Mouse (Mus musculus) hindbrain, postnatal 0 days (tissue): ENCODE results near the gene Dlg1. TPM values are rescaled to one million over a fixed set of nuclear protein-coding genes. Genes with fewer than 3 reads are reported as not detected.
"Not testable (repeated sequence)": the region's sequence is repeated elsewhere in the genome, so short reads cannot be mapped to it uniquely, and the experiment has no call there.

Experiments
- ATAC-seq: fragments of 200-750 bp; cut with Nextera tagmentation; 2 replicates; pipeline ENCODE4 v1.8.0; 2017; ENCODE audit warnings: mild to moderate bottlenecking, moderate TSS enrichment, moderate library complexity
- DNase-seq: peaks from one replicate; pipeline ENCODE4 v3.0.0-alpha.2; 2015; ENCODE audit warnings: low spot score
- H3K27ac ChIP-seq: fragments of 300-500 bp; sonication (generic); 2 replicates; pipeline ENCODE4 v1.5.1; 2014; ENCODE audit warnings: mild to moderate bottlenecking
- H3K27me3 ChIP-seq: fragments of 300-500 bp; sonication (generic); 2 replicates; pipeline ENCODE4 v1.6.1; 2014; ENCODE audit warnings: low read length, mixed read lengths; ENCODE audit not compliant: insufficient read depth
- H3K36me3 ChIP-seq: fragments of 300-500 bp; sonication (generic); 2 replicates; pipeline ENCODE4 v1.6.1; 2014; ENCODE audit warnings: low read length, mixed read lengths; ENCODE audit not compliant: insufficient read depth
- H3K4me1 ChIP-seq: fragments of 300-500 bp; sonication (generic); 2 replicates; pipeline ENCODE4 v1.6.1; 2014; ENCODE audit warnings: antibody characterized with exemption, low read length, mixed read lengths; ENCODE audit not compliant: insufficient read depth
- H3K4me2 ChIP-seq: fragments of 300-500 bp; sonication (generic); 2 replicates; pipeline ENCODE4 v1.6.1; 2014; ENCODE audit warnings: low read depth, mild to moderate bottlenecking, low read length, moderate library complexity, mixed read lengths
- H3K4me3 ChIP-seq: fragments of 300-500 bp; sonication (generic); 2 replicates; pipeline ENCODE4 v1.5.1; 2014; ENCODE audit warnings: low read length
- H3K9ac ChIP-seq: fragments of 300-500 bp; sonication (generic); replicated peaks from 2 replicates; pipeline ENCODE4 v1.6.1; 2014; ENCODE audit warnings: mild to moderate bottlenecking, low read length, moderate library complexity, mixed read lengths
- H3K9me3 ChIP-seq: fragments of 300-500 bp; sonication (generic); 2 replicates; pipeline ENCODE4 v1.6.1; 2016; ENCODE audit warnings: low read length, mixed read lengths
- CTCF ChIP-seq: IDR thresholded peaks from 2 replicates; pipeline ENCODE4 v1.5.1; 2016; ENCODE audit warnings: antibody characterized with exemption, control low read depth, low read depth
- WGBS: fragments of 180-500 bp; shearing (Covaris S2); extraction: QIAGEN DNeasy Blood & Tissue Kit; methylation state at CpG from one replicate; pipeline ENCODE4 v1.1.7; 2014; 5-methylcytosine and 5-hydroxymethylcytosine counted together
- polyA plus RNA-seq: library from polyadenylated mRNA; unstranded; fragments of >200 nt; fragmentation: Nextera tagmentation; extraction: Ambion mirVana; gene quantifications from 2 replicates; pipeline ENCODE4 v1.2.1, GENCODE M21; 2015
- total RNA-seq: library from RNA; depleted of rRNA; stranded (reverse); fragments of >200 nt; gene quantifications from 2 replicates; pipeline ENCODE4 v1.2.3, GENCODE M21; 2014

Dlg1 gene
- total and polyA plus RNA-seq, 2 experiments from 2014 or later: 11.3 to 22.7 TPM

DNA sequence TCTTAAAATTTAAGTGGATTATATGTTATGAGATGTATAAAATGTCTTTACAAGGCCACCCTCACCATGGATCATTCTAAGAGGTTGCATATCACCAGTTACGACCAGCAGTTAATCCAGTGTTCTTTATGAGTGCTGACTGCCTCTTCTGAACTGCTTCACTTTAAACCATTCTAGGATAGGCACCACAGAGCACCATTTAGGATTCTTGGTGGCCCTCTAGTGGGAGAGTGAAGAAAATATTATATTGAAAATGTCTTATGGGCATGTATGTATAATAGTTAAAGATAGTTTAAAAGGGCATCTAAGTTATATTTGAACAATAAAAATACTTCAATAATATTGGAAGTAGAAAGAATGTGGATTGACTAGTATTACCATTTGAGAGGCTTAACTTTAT, 60.9 kb downstream of the Dlg1 start:
- DNase-seq (peak; percentile 70), ATAC-seq (no peak)
- no peak overlapping the region for H3K4me3 ChIP-seq
- WGBS: 24% methylated on average over 1 of the region's 1 CpGs
- H3K4me2 ChIP-seq: no peak overlapping the region
- no peaks in the 10 kb centered on the region for H3K4me1 ChIP-seq
- peak; percentile 69 for TF ChIP-seq CTCF
- no peaks in the 10 kb centered on the region for H3K36me3 ChIP-seq
- no peak overlapping the region for H3K9ac ChIP-seq
- H3K27ac ChIP-seq: no peak overlapping the region
- H3K9me3 ChIP-seq: no peaks in the 10 kb centered on the region
- no peaks in the 10 kb centered on the region for H3K27me3 ChIP-seq

DNA sequence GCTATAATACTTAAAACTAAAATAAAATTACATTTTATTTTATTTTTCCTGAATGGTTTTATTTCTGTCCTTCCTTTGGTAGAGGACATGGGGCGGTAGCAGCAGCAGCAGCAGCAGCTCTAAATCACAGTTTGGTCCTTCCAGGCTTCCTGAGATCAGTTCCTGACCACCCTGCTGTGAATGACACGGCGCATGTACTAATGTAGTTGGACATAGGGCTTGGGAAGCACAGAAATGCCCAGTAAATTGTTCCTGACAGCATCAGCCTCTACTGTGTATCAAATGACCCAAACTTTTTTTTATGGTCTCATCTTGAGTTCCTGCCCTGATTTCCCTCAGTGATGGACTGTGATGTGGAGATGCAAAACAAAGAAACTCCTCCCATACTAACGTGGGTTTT, 61.6 kb downstream of the Dlg1 start:
- Histone ChIP-seq H3K27me3 (no peaks in the 10 kb centered on the region), H3K4me3 (no peak overlapping the region), H3K27ac (no peak overlapping the region), H3K4me1 (no peaks in the 10 kb centered on the region), H3K4me2 (no peak overlapping the region), H3K9ac (no peak overlapping the region), H3K9me3 (no peaks in the 10 kb centered on the region), H3K36me3 (no peaks in the 10 kb centered on the region)
- no peak for TF ChIP-seq CTCF
- 80% methylated on average over 4 of the region's 4 CpGs for WGBS
- DNase-seq: no peak
- ATAC-seq: no peak

DNA sequence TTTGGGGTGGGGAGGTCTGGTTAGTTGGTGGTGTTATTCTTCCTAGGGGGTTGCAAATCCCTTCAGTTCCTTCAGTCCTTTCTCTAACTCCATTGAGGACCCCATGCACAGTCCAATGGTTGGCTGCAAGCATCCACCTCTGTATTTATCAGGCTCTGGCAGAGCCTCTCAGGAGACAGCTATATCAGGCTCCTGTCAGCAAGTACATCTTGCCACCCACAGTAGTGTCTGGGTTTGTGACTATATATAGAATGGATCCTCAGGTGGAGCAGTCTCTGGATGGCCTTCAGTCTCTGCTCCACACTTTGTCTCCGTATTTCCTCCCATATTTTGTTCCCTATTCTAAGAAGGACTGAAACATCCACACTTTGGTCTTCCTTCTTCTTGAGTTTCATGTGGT, 67.7 kb downstream of the Dlg1 start:
- not testable (repeated sequence) for DNase-seq, H3K9ac ChIP-seq, H3K4me1 ChIP-seq, ATAC-seq, H3K4me2 ChIP-seq, H3K27ac ChIP-seq, H3K36me3 ChIP-seq, H3K27me3 ChIP-seq, H3K4me3 ChIP-seq, H3K9me3 ChIP-seq
- 100% methylated on average over 1 of the region's 1 CpGs for WGBS

DNA sequence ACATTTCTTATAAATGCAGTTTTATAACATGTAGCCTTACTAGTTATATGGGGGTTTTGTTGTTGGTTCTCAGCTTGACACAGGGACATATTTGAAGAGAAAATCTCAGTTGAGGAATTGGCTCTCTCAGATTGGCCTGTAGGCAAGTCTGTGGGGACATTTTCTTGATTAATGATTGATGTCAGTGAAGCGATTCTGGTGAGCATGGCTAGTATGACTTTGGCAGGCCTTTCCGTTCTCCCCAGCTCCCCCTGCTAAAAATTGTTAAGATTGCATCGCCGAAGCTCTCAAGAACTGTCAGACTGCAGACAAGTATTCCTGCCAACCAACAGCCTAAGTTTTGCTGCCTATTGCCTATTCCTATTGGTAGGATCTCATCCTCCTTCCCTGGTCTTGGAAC, 73.8 kb downstream of the Dlg1 start:
- no peak overlapping the region for H3K27ac ChIP-seq
- no peak for TF ChIP-seq CTCF

DNA sequence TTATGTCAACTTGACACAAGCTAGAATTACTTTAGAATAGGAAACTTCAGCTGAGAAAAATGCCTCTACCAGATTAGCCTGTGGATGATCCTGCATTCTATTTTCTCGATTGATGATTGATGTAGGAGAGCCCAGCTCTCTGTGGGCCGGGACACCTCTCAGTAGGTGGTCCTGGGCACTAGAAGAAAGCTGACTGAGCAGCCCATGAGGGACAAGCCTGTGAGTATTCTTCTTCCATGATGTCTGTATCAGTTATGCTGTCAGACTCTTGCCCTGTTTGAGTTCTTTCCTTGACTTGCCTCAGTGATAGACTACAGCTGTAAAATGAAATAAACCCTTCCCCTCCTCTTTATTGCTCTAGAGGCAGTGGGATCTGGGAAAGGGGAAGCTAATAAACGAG, 74.5 kb downstream of the Dlg1 start:
- ATAC-seq (no peak), DNase-seq (no peak)
- Histone ChIP-seq H3K9me3 (no peaks in the 10 kb centered on the region), H3K4me3 (no peak overlapping the region), H3K4me2 (no peak overlapping the region), H3K27ac (no peak overlapping the region), H3K27me3 (no peaks in the 10 kb centered on the region), H3K4me1 (no peaks in the 10 kb centered on the region), H3K36me3 (no peaks in the 10 kb centered on the region), H3K9ac (no peak overlapping the region)
- TF ChIP-seq CTCF: no peak
- 37% methylated on average over 3 of the region's 3 CpGs for WGBS

More for the DNA sequence above, 73.8 kb downstream of the Dlg1 start:
- Histone ChIP-seq H3K27me3 (no peaks in the 10 kb centered on the region), H3K4me2 (no peak overlapping the region), H3K4me1 (no peaks in the 10 kb centered on the region), H3K4me3 (no peak overlapping the region), H3K36me3 (no peaks in the 10 kb centered on the region), H3K9me3 (no peaks in the 10 kb centered on the region), H3K9ac (no peak overlapping the region)
- ATAC-seq (no peak), DNase-seq (no peak)
- 72% methylated on average over 4 of the region's 4 CpGs for WGBS

DNA sequence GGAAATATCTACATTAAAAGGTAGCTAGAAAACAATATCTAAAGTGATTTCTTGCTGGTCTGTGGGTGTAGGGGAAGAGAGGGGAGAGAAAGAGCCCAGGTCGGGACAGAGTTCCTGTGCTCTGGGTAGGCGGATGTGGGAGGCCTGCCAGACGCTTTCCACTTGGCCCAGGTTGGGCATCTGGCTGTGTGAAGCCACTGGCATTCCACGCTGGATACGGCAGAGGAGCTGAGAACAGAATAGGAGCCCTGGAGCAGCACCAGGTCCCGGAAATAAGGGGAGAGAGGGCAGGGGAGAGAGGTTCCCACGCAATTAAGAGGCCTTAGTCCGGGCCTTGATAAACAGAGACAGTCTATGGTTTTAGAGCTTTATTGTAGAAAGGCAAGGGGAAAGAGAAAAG, 77.0 kb downstream of the Dlg1 start:
- Histone ChIP-seq H3K9me3 (no peaks in the 10 kb centered on the region), H3K9ac (no peak overlapping the region), H3K4me3 (no peak overlapping the region), H3K27ac (no peak overlapping the region), H3K4me1 (no peaks in the 10 kb centered on the region), H3K36me3 (no peaks in the 10 kb centered on the region), H3K4me2 (no peak overlapping the region), H3K27me3 (no peaks in the 10 kb centered on the region)
- 70% methylated on average over 8 of the region's 8 CpGs for WGBS
- ATAC-seq (no peak), DNase-seq (no peak)
- TF ChIP-seq CTCF: no peak

DNA sequence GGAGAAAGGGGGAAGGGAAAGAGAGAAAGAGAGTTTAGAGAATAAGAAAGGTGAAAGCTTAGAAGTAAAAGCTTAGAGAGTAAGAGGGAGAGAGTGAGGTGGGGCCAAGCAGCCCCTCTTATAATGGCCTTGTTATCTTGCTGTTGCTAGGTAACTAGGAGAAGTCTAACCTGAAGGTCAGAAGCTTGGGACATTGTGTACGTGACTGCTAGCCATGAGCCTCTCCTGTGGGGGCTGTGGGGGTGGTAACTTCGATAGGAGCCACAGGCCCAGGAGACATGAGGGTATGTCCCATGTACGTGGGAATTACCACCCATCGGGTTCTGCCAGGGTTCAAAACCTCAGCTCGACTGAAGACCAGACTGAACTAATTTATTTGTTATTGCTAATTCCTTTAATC, 77.5 kb downstream of the Dlg1 start:
- TF ChIP-seq CTCF: no peak
- Histone ChIP-seq H3K9me3 (no peaks in the 10 kb centered on the region), H3K27me3 (no peaks in the 10 kb centered on the region), H3K4me3 (no peak overlapping the region), H3K4me1 (no peaks in the 10 kb centered on the region), H3K9ac (no peak overlapping the region), H3K27ac (no peak overlapping the region), H3K36me3 (no peaks in the 10 kb centered on the region), H3K4me2 (no peak overlapping the region)
- DNase-seq: no peak
- ATAC-seq: no peak
- WGBS: 80% methylated on average over 5 of the region's 5 CpGs

DNA sequence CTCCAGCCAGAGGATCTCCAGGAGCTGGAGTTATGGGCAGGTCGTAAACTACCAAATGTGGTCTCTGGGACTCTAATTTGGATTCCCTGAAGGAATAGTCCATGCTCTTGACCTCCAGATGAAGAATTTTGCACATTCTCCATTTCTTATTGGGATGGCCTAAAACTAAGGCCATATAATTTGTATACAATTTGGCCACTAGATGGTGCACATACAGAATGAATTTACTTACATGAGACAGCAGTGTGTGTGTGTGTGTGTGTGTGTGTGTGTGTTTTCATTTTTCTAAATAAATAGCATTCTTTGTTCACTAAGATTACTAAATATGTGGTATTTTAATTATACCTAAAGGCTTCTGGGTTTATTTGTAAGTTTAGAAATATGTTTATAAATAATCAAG, 87.3 kb downstream of the Dlg1 start:
- peak; percentile 81 for TF ChIP-seq CTCF

More for the DNA sequence above, 87.3 kb downstream of the Dlg1 start:
- H3K4me1 ChIP-seq: no peaks in the 10 kb centered on the region
- no peak overlapping the region for H3K4me3 ChIP-seq
- no peak overlapping the region for H3K4me2 ChIP-seq
- WGBS: 76% methylated on average over 1 of the region's 1 CpGs
- no peak overlapping the region for H3K27ac ChIP-seq
- ATAC-seq (peak; percentile 66; the same call in 1 of the 2 replicates), DNase-seq (peak; percentile 89)
- H3K9ac ChIP-seq: no peak overlapping the region
- H3K9me3 ChIP-seq: no peaks in the 10 kb centered on the region
- H3K36me3 ChIP-seq: no peaks in the 10 kb centered on the region
- no peaks in the 10 kb centered on the region for H3K27me3 ChIP-seq
